Mouse (Mus musculus): ENCODE data around the gene Negr1. TPM values are rescaled to one million over a fixed set of nuclear protein-coding genes. Genes with fewer than 3 reads are reported as not detected.

Gene Negr1
- polyA plus RNA-seq, 1 experiment from 2014 or later: 5.9 TPM

DNA sequence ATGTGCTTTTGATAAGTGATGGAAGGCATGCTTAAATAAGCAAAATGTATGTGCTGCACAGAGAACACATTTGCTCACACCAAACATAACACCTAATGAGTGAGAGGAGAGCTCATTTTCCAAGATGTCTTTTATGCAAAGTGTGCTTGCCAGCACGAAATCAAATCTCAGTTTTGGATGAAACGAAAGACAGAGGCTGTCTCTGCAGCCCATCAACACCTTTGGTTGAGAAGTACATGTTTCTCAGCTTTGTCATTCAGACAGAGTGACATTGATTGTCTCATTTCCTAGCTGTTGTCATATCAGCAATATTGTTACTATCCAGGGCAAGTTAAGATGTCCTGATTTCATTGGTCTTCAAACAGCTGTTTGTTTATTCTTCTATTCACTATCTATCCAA, 29.5 kb downstream of the Negr1 start:
- H3K36me3 ChIP-seq (ENCODE audit: insufficient read depth, low read length): no peaks in the 10 kb centered on the region
- no peak for TF ChIP-seq CTCF (IDR thresholded peaks at IDR 0.05; ENCODE audit: low read depth)
- H3K27ac ChIP-seq: no peak overlapping the region
- no peak overlapping the region for H3K4me2 ChIP-seq (ENCODE audit: low read length)
- no peaks in the 10 kb centered on the region for H3K27me3 ChIP-seq (ENCODE audit: insufficient read depth, low read length)
- 77% methylated on average over 2 of the region's 2 CpGs for WGBS
- no peak overlapping the region for H3K9ac ChIP-seq (ENCODE audit: low read depth, low read length)
- ATAC-seq (replicated peaks; ENCODE audit: low FRiP score, low read depth) (no peak), DNase-seq (ENCODE audit: low spot score) (no peak)
- H3K9me3 ChIP-seq (replicated peaks; ENCODE audit: low read length): no peaks in the 10 kb centered on the region
- H3K4me3 ChIP-seq (replicated peaks; ENCODE audit: low read depth, low read length): no peak overlapping the region
- H3K4me1 ChIP-seq (replicated peaks; ENCODE audit: insufficient read depth, low read length): no peaks in the 10 kb centered on the region

GRCm38 (mm10) chr3:156606846-156607245, 45.3 kb downstream of the Negr1 start:
- no peak for TF ChIP-seq CTCF (IDR thresholded peaks at IDR 0.05; ENCODE audit: low read depth)
- Histone ChIP-seq H3K9ac (ENCODE audit: low read depth, low read length) (no peak overlapping the region), H3K36me3 (ENCODE audit: insufficient read depth, low read length) (no peaks in the 10 kb centered on the region), H3K4me1 (replicated peaks; ENCODE audit: insufficient read depth, low read length) (no peaks in the 10 kb centered on the region), H3K27ac (no peak overlapping the region), H3K4me2 (ENCODE audit: low read length) (no peak overlapping the region), H3K9me3 (replicated peaks; ENCODE audit: low read length) (no peaks in the 10 kb centered on the region), H3K27me3 (ENCODE audit: insufficient read depth, low read length) (no peaks in the 10 kb centered on the region), H3K4me3 (replicated peaks; ENCODE audit: low read depth, low read length) (no peak overlapping the region)
- DNase-seq (ENCODE audit: low spot score): peak; percentile 26
- WGBS: 49% methylated on average over 3 of the region's 3 CpGs
- ATAC-seq (replicated peaks; ENCODE audit: low FRiP score, low read depth): no peak

GRCm38 (mm10) chr3:156619921-156620320, 58.3 kb downstream of the Negr1 start:
- Histone ChIP-seq H3K36me3 (ENCODE audit: insufficient read depth, low read length) (no peaks in the 10 kb centered on the region), H3K9ac (ENCODE audit: low read depth, low read length) (no peak overlapping the region), H3K27me3 (ENCODE audit: insufficient read depth, low read length) (no peaks in the 10 kb centered on the region), H3K4me3 (replicated peaks; ENCODE audit: low read depth, low read length) (no peak overlapping the region), H3K27ac (no peak overlapping the region), H3K4me1 (replicated peaks; ENCODE audit: insufficient read depth, low read length) (no peaks in the 10 kb centered on the region), H3K4me2 (ENCODE audit: low read length) (no peak overlapping the region), H3K9me3 (replicated peaks; ENCODE audit: low read length) (no peaks in the 10 kb centered on the region)
- no peak for TF ChIP-seq CTCF (IDR thresholded peaks at IDR 0.05; ENCODE audit: low read depth)
- DNase-seq (ENCODE audit: low spot score): no peak
- ATAC-seq (replicated peaks; ENCODE audit: low FRiP score, low read depth): no peak
- WGBS: 87% methylated on average over 2 of the region's 2 CpGs

- no peak overlapping the region for H3K4me2 ChIP-seq (ENCODE audit: low read length)
- H3K4me1 ChIP-seq (replicated peaks; ENCODE audit: insufficient read depth, low read length): no peaks in the 10 kb centered on the region
- WGBS: 77% methylated on average over 2 of the region's 2 CpGs
- no peaks in the 10 kb centered on the region for H3K27me3 ChIP-seq (ENCODE audit: insufficient read depth, low read length)
- no peak for DNase-seq (ENCODE audit: low spot score)
- no peak overlapping the region for H3K4me3 ChIP-seq (replicated peaks; ENCODE audit: low read depth, low read length)
- ATAC-seq (replicated peaks; ENCODE audit: low FRiP score, low read depth): no peak
- H3K36me3 ChIP-seq (ENCODE audit: insufficient read depth, low read length): no peaks in the 10 kb centered on the region
- no peaks in the 10 kb centered on the region for H3K9me3 ChIP-seq (replicated peaks; ENCODE audit: low read length)
- no peak overlapping the region for H3K27ac ChIP-seq
- TF ChIP-seq CTCF (IDR thresholded peaks at IDR 0.05; ENCODE audit: low read depth): no peak
- H3K9ac ChIP-seq (ENCODE audit: low read depth, low read length): no peak overlapping the region
Measured at GRCm38 (mm10) chr3:156628594-156628993, 67.0 kb downstream of the Negr1 start.

GRCm38 (mm10) chr3:156632942-156633341, 71.3 kb downstream of the Negr1 start:
- ATAC-seq (replicated peaks; ENCODE audit: low FRiP score, low read depth) (no peak), DNase-seq (ENCODE audit: low spot score) (no peak)
- Histone ChIP-seq H3K9ac (ENCODE audit: low read depth, low read length) (no peak overlapping the region), H3K4me1 (replicated peaks; ENCODE audit: insufficient read depth, low read length) (no peaks in the 10 kb centered on the region), H3K4me2 (ENCODE audit: low read length) (no peak overlapping the region), H3K9me3 (replicated peaks; ENCODE audit: low read length) (no peaks in the 10 kb centered on the region), H3K36me3 (ENCODE audit: insufficient read depth, low read length) (no peaks in the 10 kb centered on the region), H3K27ac (no peak overlapping the region), H3K27me3 (ENCODE audit: insufficient read depth, low read length) (no peaks in the 10 kb centered on the region), H3K4me3 (replicated peaks; ENCODE audit: low read depth, low read length) (no peak overlapping the region)
- TF ChIP-seq CTCF (IDR thresholded peaks at IDR 0.05; ENCODE audit: low read depth): no peak
- WGBS: 56% methylated on average over 3 of the region's 3 CpGs

DNA sequence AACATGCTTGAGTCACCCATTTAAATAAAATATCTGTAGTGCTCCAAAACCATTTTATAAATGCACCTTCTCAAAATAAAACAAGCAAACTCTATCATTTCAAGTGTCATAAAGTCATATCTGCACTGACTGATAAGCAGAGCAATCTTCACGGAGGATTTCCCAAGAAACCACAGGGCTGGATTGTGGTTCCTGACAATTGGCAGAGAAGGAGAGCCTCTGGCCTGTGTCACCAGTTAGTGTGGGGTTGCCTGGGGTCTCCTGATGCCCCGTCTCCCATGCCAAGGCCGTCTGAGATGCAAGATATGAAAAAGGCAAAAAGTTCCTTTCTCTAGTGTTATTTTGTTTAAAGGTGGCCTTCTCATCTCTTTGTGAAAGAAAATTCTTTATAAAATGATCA, 77.8 kb downstream of the Negr1 start:
- H3K9ac ChIP-seq (ENCODE audit: low read depth, low read length): no peak overlapping the region
- TF ChIP-seq CTCF (IDR thresholded peaks at IDR 0.05; ENCODE audit: low read depth): no peak
- no peaks in the 10 kb centered on the region for H3K4me1 ChIP-seq (replicated peaks; ENCODE audit: insufficient read depth, low read length)
- no peak for DNase-seq (ENCODE audit: low spot score)
- no peak overlapping the region for H3K4me2 ChIP-seq (ENCODE audit: low read length)
- ATAC-seq (replicated peaks; ENCODE audit: low FRiP score, low read depth): no peak
- no peaks in the 10 kb centered on the region for H3K36me3 ChIP-seq (ENCODE audit: insufficient read depth, low read length)
- H3K4me3 ChIP-seq (replicated peaks; ENCODE audit: low read depth, low read length): no peak overlapping the region
- no peaks in the 10 kb centered on the region for H3K27me3 ChIP-seq (ENCODE audit: insufficient read depth, low read length)
- 68% methylated on average over 3 of the region's 3 CpGs for WGBS
- no peaks in the 10 kb centered on the region for H3K9me3 ChIP-seq (replicated peaks; ENCODE audit: low read length)
- H3K27ac ChIP-seq: no peak overlapping the region

DNA sequence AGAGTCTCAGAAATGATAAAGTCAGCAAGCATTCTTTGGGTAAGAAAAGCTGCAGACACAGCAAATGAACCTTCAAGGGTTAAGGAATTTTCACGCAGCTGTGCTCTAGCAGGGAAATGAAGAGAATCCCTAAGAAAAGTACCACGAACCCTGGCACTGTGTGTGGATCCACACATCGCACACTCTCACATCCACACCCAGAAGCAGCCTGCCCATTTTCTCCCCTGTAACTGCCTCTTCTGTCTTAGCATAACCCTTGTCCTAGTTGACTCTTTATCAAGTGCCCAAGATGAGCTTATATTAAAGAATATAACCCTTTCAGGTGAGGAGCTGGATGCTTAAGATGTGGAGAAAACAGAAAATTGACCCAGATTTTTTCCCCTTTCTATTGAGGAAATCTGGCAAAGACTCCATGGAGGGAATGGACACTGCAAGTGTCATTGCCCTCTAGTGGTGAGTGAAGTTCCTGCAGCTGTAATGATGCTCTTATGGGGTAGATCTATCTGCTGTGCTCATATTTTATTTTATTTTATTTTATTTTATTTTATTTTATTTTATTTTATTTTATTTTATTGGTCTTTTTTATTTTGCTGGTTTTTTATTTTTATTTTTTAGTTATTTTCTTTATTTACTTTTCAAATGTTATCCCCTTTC, 82.2 kb downstream of the Negr1 start:
- Histone ChIP-seq H3K4me3 (replicated peaks; ENCODE audit: low read depth, low read length) (no peak overlapping the region), H3K9ac (ENCODE audit: low read depth, low read length) (no peak overlapping the region), H3K27ac (no peak overlapping the region), H3K9me3 (replicated peaks; ENCODE audit: low read length) (no peaks in the 10 kb centered on the region), H3K4me1 (replicated peaks; ENCODE audit: insufficient read depth, low read length) (no peaks in the 10 kb centered on the region), H3K4me2 (ENCODE audit: low read length) (no peak overlapping the region), H3K27me3 (ENCODE audit: insufficient read depth, low read length) (no peaks in the 10 kb centered on the region), H3K36me3 (ENCODE audit: insufficient read depth, low read length) (no peaks in the 10 kb centered on the region)
- peak; percentile 68 for TF ChIP-seq CTCF (IDR thresholded peaks at IDR 0.05; ENCODE audit: low read depth)
- ATAC-seq (replicated peaks; ENCODE audit: low FRiP score, low read depth): no peak
- 82% methylated on average over 3 of the region's 3 CpGs for WGBS
- peak; percentile 40 for DNase-seq (ENCODE audit: low spot score)
